Mouse (Mus musculus): ENCODE results near the gene Zfp275. TPM values are rescaled to one million over a fixed set of nuclear protein-coding genes. Genes with fewer than 3 reads are reported as not detected.

Gene Zfp275
- polyA plus RNA-seq, 1 experiment from 2014 or later = 20.7 TPM

DNA sequence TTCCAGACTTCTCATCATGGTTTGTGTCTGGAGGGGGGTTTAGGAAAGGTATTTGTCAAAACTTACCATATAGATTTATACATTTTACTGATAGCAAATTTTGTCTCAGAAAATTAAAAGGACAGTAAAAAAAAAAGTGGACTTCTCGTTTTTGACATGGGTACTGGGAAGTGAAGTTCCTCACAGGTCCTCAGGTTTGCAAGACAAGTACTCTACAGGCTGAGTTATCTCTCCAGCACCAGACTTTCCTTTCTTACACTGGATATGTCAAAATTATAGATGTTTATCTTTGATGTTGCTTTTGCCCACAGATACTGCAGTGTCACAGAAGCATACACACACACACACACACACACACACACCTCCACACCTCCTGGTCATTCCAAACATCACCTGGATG is 948 bp upstream of the Zfp275 start:
- Histone ChIP-seq H3K4me2 (no peak overlapping the region), H3K9me3 (ENCODE audit: low read depth, low read length) (no peaks in the 10 kb centered on the region), H3K27ac (ENCODE audit: low read depth) (no peak overlapping the region), H3K27me3 (ENCODE audit: insufficient read depth, low read length) (no peaks in the 10 kb centered on the region), H3K4me1 (ENCODE audit: insufficient read depth) (no peaks in the 10 kb centered on the region), H3K9ac (no peak overlapping the region), H3K36me3 (ENCODE audit: insufficient read depth) (0 out of 2 replicates have a peak, but pooled peaks cover 7% of the 10 kb centered on the region), H3K4me3 (ENCODE audit: low read depth, low read length) (no peak overlapping the region)
- no peak for ATAC-seq (ENCODE audit: insufficient read depth)
- TF ChIP-seq CTCF (IDR thresholded peaks at IDR 0.05; ENCODE audit: low read depth) = no peak
- DNase-seq = no peak
- 53% methylated on average over 1 of the region's 1 CpGs for WGBS

DNA sequence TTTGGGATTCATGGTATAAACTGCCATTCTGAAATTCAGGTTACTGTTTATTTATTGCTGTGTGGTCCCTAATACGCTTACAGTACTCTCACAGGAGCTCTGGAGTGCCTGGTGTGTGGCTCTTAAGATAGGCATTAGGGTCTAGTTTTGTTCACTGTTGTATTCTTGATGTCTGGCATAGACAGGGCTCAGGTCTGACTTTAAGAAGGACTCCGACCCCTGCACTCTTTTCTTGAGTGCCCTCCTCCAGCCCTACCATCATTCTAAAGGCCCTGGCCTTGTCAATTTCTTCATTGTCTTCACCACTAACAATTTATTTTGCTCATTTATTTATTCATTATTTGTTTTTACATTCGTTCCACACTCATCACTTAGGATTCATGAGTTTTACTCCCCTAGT is 353 bp upstream of the Zfp275 start:
- Histone ChIP-seq H3K36me3 (ENCODE audit: insufficient read depth) (0 out of 2 replicates have a peak, but pooled peaks cover 7% of the 10 kb centered on the region), H3K9me3 (ENCODE audit: low read depth, low read length) (no peaks in the 10 kb centered on the region), H3K4me3 (ENCODE audit: low read depth, low read length) (peak overlapping the region; percentile 59), H3K4me2 (peak overlapping the region; percentile 62), H3K4me1 (ENCODE audit: insufficient read depth) (no peaks in the 10 kb centered on the region), H3K27me3 (ENCODE audit: insufficient read depth, low read length) (no peaks in the 10 kb centered on the region), H3K27ac (ENCODE audit: low read depth) (no peak overlapping the region), H3K9ac (no peak overlapping the region)
- TF ChIP-seq CTCF (IDR thresholded peaks at IDR 0.05; ENCODE audit: low read depth) = no peak
- no peak for DNase-seq
- peak; percentile 39; the same call in 1 of the 2 replicates for ATAC-seq (ENCODE audit: insufficient read depth)
- 23% methylated on average over 3 of the region's 3 CpGs for WGBS

DNA sequence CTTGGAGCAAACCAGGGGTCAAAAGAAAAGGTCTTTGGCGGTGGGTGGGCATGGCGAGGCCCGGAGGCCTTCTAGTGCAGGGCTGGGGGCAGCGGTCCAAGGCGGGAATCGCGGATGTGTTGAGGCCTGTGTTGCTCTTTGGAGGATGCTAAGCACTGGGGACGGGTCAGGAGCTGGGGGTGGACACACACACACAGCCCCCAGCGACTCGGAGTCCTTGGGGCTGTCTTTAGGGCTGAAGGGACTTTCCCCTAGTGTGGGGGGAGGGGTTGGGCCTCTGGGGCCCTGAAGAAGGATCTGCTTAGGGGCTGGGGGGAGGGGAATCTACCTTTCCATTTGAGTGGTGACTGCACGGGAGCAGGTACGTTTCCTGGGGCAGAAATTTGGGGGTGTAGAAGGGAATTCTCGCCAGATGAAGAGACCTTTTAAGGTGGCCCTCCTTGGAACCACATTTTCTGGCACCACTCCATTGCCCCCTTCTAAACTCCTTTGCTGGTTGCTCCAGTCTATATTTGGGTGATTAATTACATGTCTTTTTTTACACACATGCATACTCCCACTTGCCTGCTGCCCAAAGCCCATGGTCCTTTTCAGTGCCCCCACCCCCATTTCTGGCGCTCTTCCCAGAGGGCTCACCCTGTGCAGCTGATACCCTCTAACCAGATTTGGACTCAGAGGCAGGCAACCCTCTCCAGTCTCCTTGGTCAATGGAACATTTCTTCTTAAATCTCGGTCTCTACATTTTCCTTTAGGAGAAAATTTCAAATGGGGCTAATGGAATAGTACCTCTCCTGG is 717 bp downstream of the Zfp275 start:
- Histone ChIP-seq H3K9me3 (ENCODE audit: low read depth, low read length) (no peaks in the 10 kb centered on the region), H3K27me3 (ENCODE audit: insufficient read depth, low read length) (no peaks in the 10 kb centered on the region), H3K36me3 (ENCODE audit: insufficient read depth) (0 out of 2 replicates have a peak, but pooled peaks cover 7% of the 10 kb centered on the region), H3K4me3 (ENCODE audit: low read depth, low read length) (peak overlapping the region; percentile 59), H3K4me1 (ENCODE audit: insufficient read depth) (no peaks in the 10 kb centered on the region), H3K4me2 (peak overlapping the region; percentile 62), H3K9ac (peak overlapping the region; percentile 75), H3K27ac (ENCODE audit: low read depth) (peak overlapping the region; percentile 58; the same call in 1 of the 2 replicates)
- peak; percentile 64 for ATAC-seq (ENCODE audit: insufficient read depth)
- 17% methylated on average over 15 of the region's 15 CpGs for WGBS
- TF ChIP-seq CTCF (IDR thresholded peaks at IDR 0.05; ENCODE audit: low read depth) = no peak
- peak; percentile 34 for DNase-seq

DNA sequence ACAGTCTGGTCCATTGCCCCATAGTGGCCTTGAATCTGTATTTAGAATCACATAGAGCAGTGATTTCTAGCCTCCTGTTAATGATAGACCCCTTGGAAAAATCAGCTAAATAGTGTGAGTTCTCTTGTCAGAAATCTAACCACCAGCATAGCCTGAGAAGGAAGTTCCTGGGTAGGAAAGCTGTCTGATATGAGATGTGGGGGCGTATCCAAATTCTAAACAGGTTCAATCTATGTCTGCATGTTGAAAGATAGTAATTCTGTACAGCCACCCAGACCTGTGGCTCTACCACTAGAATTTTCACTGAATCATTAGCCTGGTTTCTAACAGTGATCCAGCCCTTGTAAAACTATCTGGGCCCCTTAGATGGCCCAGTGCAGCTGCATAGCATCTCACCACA is 1.4 kb downstream of the Zfp275 start:
- H3K27ac ChIP-seq (ENCODE audit: low read depth) = no peak overlapping the region
- H3K4me1 ChIP-seq (ENCODE audit: insufficient read depth) = no peaks in the 10 kb centered on the region
- ATAC-seq (ENCODE audit: insufficient read depth) = no peak
- H3K4me2 ChIP-seq = peak overlapping the region; percentile 62
- H3K36me3 ChIP-seq (ENCODE audit: insufficient read depth) = 0 out of 2 replicates have a peak, but pooled peaks cover 7% of the 10 kb centered on the region
- DNase-seq = no peak
- TF ChIP-seq CTCF (IDR thresholded peaks at IDR 0.05; ENCODE audit: low read depth) = no peak
- H3K27me3 ChIP-seq (ENCODE audit: insufficient read depth, low read length) = no peaks in the 10 kb centered on the region
- WGBS = 81% methylated on average over 1 of the region's 1 CpGs
- no peaks in the 10 kb centered on the region for H3K9me3 ChIP-seq (ENCODE audit: low read depth, low read length)
- peak overlapping the region; percentile 59; the same call in 1 of the 2 replicates for H3K4me3 ChIP-seq (ENCODE audit: low read depth, low read length)
- no peak overlapping the region for H3K9ac ChIP-seq

DNA sequence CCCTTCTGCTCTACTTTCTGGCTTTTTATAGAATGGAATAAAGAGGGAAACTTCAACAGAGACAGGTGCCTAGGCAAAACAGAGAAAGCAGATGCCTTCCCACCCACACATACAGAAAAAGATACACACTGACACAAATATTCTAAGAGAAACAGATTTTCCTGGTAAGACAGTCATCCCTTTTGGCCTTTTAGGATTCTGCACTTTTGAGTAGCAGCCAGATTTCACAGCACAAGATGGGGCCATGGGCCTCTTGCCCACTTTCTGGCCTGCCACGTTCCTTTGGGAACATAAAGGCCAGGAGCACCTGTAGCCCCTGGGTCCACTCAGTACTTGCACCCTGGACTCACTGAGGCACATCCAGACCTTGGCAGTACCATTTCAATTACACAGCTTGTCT is 1.9 kb downstream of the Zfp275 start:
- TF ChIP-seq CTCF (IDR thresholded peaks at IDR 0.05; ENCODE audit: low read depth) = no peak
- Histone ChIP-seq H3K4me2 (no peak overlapping the region), H3K4me1 (ENCODE audit: insufficient read depth) (no peaks in the 10 kb centered on the region), H3K27me3 (ENCODE audit: insufficient read depth, low read length) (no peaks in the 10 kb centered on the region), H3K27ac (ENCODE audit: low read depth) (no peak overlapping the region), H3K4me3 (ENCODE audit: low read depth, low read length) (no peak overlapping the region), H3K9me3 (ENCODE audit: low read depth, low read length) (no peaks in the 10 kb centered on the region), H3K9ac (no peak overlapping the region), H3K36me3 (ENCODE audit: insufficient read depth) (0 out of 2 replicates have a peak, but pooled peaks cover 7% of the 10 kb centered on the region)
- DNase-seq = no peak
- 75% methylated on average over 1 of the region's 1 CpGs for WGBS
- no peak for ATAC-seq (ENCODE audit: insufficient read depth)

DNA sequence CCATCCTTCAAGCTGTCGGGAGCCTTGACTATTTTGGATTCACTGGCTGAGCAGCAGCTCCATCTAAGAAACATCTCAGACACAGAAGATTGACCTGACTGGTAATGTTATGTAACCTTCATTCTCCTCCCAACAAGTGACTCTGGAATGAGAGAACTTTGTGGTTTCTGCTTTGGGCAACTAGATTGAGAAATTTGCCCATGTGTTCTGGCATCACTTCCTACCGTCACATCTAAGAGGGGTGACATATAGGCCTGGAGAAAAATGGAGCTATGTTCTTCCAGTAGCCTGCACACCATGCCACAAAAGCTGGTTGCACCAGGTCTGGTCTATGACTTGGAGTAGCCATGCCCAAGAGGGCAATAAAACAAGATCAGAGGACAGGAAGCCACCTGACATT is 13.7 kb downstream of the Zfp275 start:
- no peak for ATAC-seq (ENCODE audit: insufficient read depth)
- Histone ChIP-seq H3K4me3 (ENCODE audit: low read depth, low read length) (no peak overlapping the region), H3K4me1 (ENCODE audit: insufficient read depth) (no peaks in the 10 kb centered on the region), H3K27ac (ENCODE audit: low read depth) (no peak overlapping the region), H3K9me3 (ENCODE audit: low read depth, low read length) (no peaks in the 10 kb centered on the region), H3K36me3 (ENCODE audit: insufficient read depth) (peaks cover 63% of the 10 kb centered on the region), H3K9ac (no peak overlapping the region), H3K4me2 (no peak overlapping the region), H3K27me3 (ENCODE audit: insufficient read depth, low read length) (no peaks in the 10 kb centered on the region)
- TF ChIP-seq CTCF (IDR thresholded peaks at IDR 0.05; ENCODE audit: low read depth) = no peak
- 87% methylated on average over 2 of the region's 2 CpGs for WGBS
- DNase-seq = no peak

DNA sequence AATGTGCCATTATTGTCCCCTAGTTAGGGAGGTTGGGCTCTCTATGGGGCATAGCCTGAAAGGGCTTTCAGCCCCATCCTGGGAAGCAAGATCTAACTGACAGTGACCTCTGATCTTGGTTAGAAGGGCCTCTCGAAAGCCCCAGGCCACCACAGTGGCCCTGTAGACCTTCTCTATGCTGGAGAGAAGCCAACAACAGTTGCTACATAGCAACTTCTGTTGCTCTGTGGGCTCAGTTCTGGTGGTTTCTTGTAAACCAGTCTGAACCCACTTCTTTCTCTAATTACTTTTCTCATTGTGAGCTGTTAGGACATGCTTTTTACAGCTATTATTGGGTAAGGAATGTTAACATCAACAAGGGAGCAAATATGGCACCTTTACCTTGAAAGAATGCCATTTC is 14.3 kb downstream of the Zfp275 start:
- Histone ChIP-seq H3K9me3 (ENCODE audit: low read depth, low read length) (no peaks in the 10 kb centered on the region), H3K27me3 (ENCODE audit: insufficient read depth, low read length) (no peaks in the 10 kb centered on the region), H3K4me2 (no peak overlapping the region), H3K36me3 (ENCODE audit: insufficient read depth) (peaks cover 58% of the 10 kb centered on the region), H3K9ac (no peak overlapping the region), H3K27ac (ENCODE audit: low read depth) (no peak overlapping the region), H3K4me1 (ENCODE audit: insufficient read depth) (no peaks in the 10 kb centered on the region), H3K4me3 (ENCODE audit: low read depth, low read length) (no peak overlapping the region)
- DNase-seq (no peak), ATAC-seq (ENCODE audit: insufficient read depth) (no peak)
- WGBS = 74% methylated on average over 1 of the region's 1 CpGs
- no peak for TF ChIP-seq CTCF (IDR thresholded peaks at IDR 0.05; ENCODE audit: low read depth)

All from lung, embryonic 14.5 days (tissue).